Mouse (Mus musculus) liver, embryonic 12.5 days (tissue): Measurements from ENCODE around the gene Ccdc8. TPM values are rescaled to one million over a fixed set of nuclear protein-coding genes. Genes with fewer than 3 reads are reported as not detected.
A peak's percentile ranks its signal among the peaks of the same experiment; 100 is the strongest.

Source experiments
- ATAC-seq: fragments of 200-750 bp; cut with Nextera tagmentation; 2 replicates; pipeline ENCODE4 v1.8.0; 2017; ENCODE audit warnings: moderate number of reproducible peaks, mild to moderate bottlenecking, moderate library complexity
- H3K27ac ChIP-seq: fragments of 300-500 bp; sonication (generic); 2 replicates; pipeline ENCODE4 v1.5.1; 2016; ENCODE audit warnings: mild to moderate bottlenecking
- H3K27me3 ChIP-seq: fragments of 300-500 bp; sonication (generic); replicated peaks from 2 replicates; pipeline ENCODE4 v1.6.1; 2016; ENCODE audit warnings: mild to moderate bottlenecking, moderate library complexity
- H3K36me3 ChIP-seq: fragments of 300-500 bp; sonication (generic); 2 replicates; pipeline ENCODE4 v1.6.1; 2016; ENCODE audit warnings: mild to moderate bottlenecking, moderate library complexity
- H3K4me1 ChIP-seq: fragments of 300-500 bp; sonication (generic); 2 replicates; pipeline ENCODE4 v1.6.1; 2016
- H3K4me2 ChIP-seq: fragments of 300-500 bp; sonication (generic); 2 replicates; pipeline ENCODE4 v1.6.1; 2016; ENCODE audit warnings: mild to moderate bottlenecking, moderate library complexity
- H3K4me3 ChIP-seq: fragments of 300-500 bp; sonication (generic); 2 replicates; pipeline ENCODE4 v1.5.1; 2016; ENCODE audit warnings: mild to moderate bottlenecking, moderate library complexity
- H3K9ac ChIP-seq: fragments of 300-500 bp; sonication (generic); 2 replicates; pipeline ENCODE4 v1.6.1; 2016; ENCODE audit warnings: mild to moderate bottlenecking, moderate library complexity
- H3K9me3 ChIP-seq: fragments of 300-500 bp; sonication (generic); replicated peaks from 2 replicates; pipeline ENCODE4 v1.6.1; 2016; ENCODE audit warnings: mild to moderate bottlenecking, moderate library complexity
- WGBS: fragments of 180-500 bp; shearing (Covaris S2); methylation state at CpG from one replicate; pipeline ENCODE4 v1.1.7; 2016; ENCODE audit not compliant: insufficient replicate concordance; 5-methylcytosine and 5-hydroxymethylcytosine counted together
- polyA plus RNA-seq: library from polyadenylated mRNA; unstranded; fragments of >200 nt; fragmentation: Nextera tagmentation; extraction: Ambion mirVana; gene quantifications from 2 replicates; pipeline ENCODE4 v1.2.1, GENCODE M21; 2016

Gene Ccdc8
- polyA plus RNA-seq, 1 experiment from 2014 or later: 3.9 TPM

DNA sequence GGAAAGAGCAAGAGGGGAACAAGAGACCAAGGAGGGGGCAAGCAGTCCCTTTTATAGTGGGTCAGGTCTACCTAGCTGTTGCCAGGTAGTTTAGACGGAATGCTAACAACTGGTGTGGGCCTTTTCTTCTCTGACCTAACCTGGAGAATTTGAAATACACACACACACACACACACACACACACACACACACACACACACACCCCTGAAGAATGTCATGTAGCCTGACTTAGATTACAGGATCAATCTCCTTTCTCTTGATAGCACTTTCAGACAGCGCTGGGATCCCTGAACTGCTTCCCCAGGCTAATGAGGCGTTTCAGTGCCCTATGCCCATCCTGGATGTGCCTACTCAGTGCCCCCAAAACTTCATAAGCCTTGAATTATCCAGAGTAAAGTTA is 13.9 kb upstream of the Ccdc8 start:
- H3K4me2 ChIP-seq: peak overlapping the region; percentile 50
- WGBS: 71% methylated on average over 3 of the region's 3 CpGs
- no peaks in the 10 kb centered on the region for H3K27me3 ChIP-seq
- ATAC-seq: peak; percentile 41; the same call in 1 of the 2 replicates
- peak overlapping the region; percentile 55; the same call in 1 of the 2 replicates for H3K27ac ChIP-seq
- peaks cover 40% of the 10 kb centered on the region for H3K4me1 ChIP-seq
- H3K9ac ChIP-seq: peak overlapping the region; percentile 27; the same call in 1 of the 2 replicates
- H3K36me3 ChIP-seq: no peaks in the 10 kb centered on the region
- H3K9me3 ChIP-seq: no peaks in the 10 kb centered on the region
- no peak overlapping the region for H3K4me3 ChIP-seq

DNA sequence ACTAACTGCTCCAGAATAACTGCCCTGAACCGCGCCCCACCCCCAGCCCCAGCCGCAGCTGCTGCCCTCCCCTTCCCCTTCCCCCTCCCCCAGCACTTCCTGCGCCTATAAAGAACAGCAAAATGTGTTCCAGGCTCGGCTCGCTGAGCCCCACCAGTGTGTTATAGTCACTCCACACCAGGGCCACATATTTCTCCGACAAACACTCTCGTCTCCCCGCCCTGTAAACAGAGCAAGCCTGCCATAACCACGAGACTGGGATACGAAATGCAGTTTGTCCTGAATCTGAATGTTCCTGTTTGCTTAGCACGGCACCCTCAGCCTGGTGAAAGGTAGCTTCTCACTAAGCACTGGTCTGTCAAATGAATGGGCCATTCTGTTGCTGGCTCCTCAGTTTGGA is 12.2 kb upstream of the Ccdc8 start:
- H3K36me3 ChIP-seq: no peaks in the 10 kb centered on the region
- H3K9me3 ChIP-seq: no peaks in the 10 kb centered on the region
- H3K4me3 ChIP-seq: peak overlapping the region; percentile 40
- peak overlapping the region; percentile 80 for H3K27ac ChIP-seq
- ATAC-seq: peak; percentile 30; the same call in 1 of the 2 replicates
- H3K4me1 ChIP-seq: peaks cover 40% of the 10 kb centered on the region
- no peaks in the 10 kb centered on the region for H3K27me3 ChIP-seq
- peak overlapping the region; percentile 53 for H3K9ac ChIP-seq
- WGBS: 4% methylated on average over 12 of the region's 12 CpGs
- H3K4me2 ChIP-seq: peak overlapping the region; percentile 66

DNA sequence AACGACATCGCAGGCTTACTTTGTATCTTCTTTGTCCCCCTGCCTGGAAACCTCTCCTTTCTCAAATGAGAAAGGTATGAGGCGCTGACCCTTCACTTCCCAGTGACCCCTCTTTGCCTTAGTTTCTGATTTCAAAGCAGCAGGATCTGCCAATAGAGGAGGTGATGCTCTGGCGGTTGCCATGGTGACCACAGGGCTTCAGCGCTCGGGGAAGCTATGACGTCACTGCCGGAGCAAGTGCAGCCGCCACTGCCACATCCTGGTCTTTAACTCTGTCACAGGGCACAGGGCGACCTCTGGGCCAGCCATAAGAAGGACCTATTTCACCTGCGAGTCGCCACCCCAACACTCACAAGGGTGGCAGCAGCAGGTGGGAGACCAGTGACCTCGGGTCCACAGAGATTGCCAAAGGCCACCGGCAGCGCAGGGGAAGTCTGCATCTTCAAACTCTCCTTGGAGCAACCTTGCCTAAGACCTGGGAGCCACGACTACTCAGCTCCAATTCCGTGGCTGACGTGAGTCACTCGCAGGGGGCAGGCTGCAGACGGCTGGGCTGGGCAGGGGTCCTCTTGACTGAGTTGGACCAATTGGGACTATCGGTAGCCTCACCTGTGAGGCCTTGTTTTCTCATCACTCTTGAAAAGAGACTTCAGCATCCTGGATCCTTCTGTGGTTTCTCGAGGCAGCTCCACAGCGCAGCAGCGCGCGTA is 9.5 kb upstream of the Ccdc8 start, which contains the start of gene Gm42372:
Gm42372 (plus strand) TSS at position 228 of the 710 bp plus-strand sequence.
- Histone ChIP-seq H3K36me3 (no peaks in the 10 kb centered on the region), H3K4me2 (0 out of 2 replicates have a peak within 1 kb of the TSS, but pooled peaks have one; percentile 19), H3K27ac (no peak within 1 kb of the TSS), H3K4me1 (peaks cover 31% of the 10 kb centered on the region), H3K27me3 (no peaks in the 10 kb centered on the region), H3K9me3 (no peaks in the 10 kb centered on the region), H3K4me3 (no peak within 1 kb of the TSS), H3K9ac (no peak within 1 kb of the TSS)
- whole genome bisulfite sequencing: 33% methylated on average over 26 of the region's 26 CpGs
- ATAC-seq: no peak

DNA sequence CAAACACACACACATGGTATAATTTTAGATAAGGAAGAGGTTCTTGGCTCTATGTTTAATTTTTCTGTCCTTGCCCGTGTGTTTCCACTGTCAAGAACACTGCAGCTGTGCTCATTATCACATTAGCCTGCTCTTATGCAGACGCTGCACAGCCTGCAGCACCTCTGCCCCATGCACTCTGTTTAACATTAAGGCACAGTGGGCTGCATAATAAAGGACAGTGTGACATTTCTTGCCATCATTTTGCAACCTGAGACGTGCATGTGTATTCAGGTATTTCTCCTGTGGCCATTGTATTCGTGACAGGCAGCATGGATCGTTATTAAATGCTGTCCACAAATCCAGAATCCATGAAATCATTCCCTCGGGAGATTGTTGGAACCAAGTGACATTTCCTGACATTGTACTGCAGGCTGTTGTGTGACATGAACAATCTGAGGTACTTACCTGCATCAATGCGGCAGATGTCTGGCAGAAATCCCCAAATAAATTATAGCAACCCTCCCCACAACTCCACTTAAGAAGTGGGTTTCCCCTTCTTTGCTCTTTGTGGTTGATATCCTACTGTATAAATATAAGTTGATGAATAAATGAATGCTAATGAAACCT is 4.9 kb upstream of the Ccdc8 start:
- no peak overlapping the region for H3K9ac ChIP-seq
- H3K27ac ChIP-seq: no peak overlapping the region
- H3K4me1 ChIP-seq: peaks cover 33% of the 10 kb centered on the region
- H3K4me3 ChIP-seq: no peak overlapping the region
- WGBS: 65% methylated on average over 7 of the region's 7 CpGs
- no peaks in the 10 kb centered on the region for H3K27me3 ChIP-seq
- ATAC-seq: no peak
- H3K9me3 ChIP-seq: no peaks in the 10 kb centered on the region
- H3K36me3 ChIP-seq: no peaks in the 10 kb centered on the region
- no peak overlapping the region for H3K4me2 ChIP-seq

- Histone ChIP-seq H3K4me2 (no peak overlapping the region), H3K27ac (no peak overlapping the region), H3K27me3 (no peaks in the 10 kb centered on the region), H3K9ac (no peak overlapping the region), H3K4me1 (peaks cover 33% of the 10 kb centered on the region), H3K9me3 (no peaks in the 10 kb centered on the region), H3K36me3 (no peaks in the 10 kb centered on the region), H3K4me3 (no peak overlapping the region)
- ATAC-seq: no peak
- WGBS: 75% methylated on average over 3 of the region's 3 CpGs
Measured at GRCm38 (mm10) chr7:16988405-16988804, 4.1 kb upstream of the Ccdc8 start.

DNA sequence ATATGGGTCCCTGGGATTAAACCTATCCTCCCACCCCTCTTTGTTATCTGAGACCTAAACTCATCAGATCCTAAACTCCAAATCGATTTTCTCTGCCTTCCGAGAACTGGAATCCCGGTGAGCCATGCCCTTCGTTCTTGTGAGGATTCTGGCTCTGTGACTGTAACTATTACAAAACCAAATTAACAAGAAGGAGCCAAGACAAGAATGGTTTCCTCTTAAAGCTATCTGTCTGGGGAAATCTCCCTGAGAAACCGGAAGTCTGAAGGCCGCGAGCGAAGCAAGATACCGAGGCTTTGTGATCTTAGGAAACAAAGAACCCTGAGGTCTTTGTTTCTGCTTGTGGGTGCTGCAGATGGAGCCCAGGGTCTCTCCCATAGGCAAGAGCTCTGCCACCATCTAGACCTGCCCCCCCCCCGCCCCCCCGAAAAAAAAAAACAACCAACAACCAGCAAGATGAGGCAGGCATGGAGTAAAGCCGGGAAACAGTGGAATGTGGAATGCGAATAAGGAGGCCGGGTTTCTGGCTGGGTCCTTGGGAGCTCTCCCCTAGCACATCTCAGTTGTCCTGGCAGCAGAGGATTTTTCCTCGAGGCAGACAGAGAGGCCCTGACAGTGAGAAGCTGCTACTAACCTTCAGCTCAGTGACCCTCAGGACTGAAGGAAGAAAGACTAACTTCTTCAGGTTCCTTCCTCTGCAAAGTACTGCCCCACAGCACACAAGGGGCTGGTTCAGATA is 2.3 kb upstream of the Ccdc8 start:
- Histone ChIP-seq H3K9ac (peak overlapping the region; percentile 35; the same call in 1 of the 2 replicates), H3K36me3 (no peaks in the 10 kb centered on the region), H3K27me3 (peaks cover 11% of the 10 kb centered on the region), H3K4me1 (peaks cover 51% of the 10 kb centered on the region), H3K4me2 (peak overlapping the region; percentile 45), H3K27ac (peak overlapping the region; percentile 69), H3K9me3 (no peaks in the 10 kb centered on the region), H3K4me3 (no peak overlapping the region)
- no peak for ATAC-seq
- 15% methylated on average over 15 of the region's 15 CpGs for WGBS

DNA sequence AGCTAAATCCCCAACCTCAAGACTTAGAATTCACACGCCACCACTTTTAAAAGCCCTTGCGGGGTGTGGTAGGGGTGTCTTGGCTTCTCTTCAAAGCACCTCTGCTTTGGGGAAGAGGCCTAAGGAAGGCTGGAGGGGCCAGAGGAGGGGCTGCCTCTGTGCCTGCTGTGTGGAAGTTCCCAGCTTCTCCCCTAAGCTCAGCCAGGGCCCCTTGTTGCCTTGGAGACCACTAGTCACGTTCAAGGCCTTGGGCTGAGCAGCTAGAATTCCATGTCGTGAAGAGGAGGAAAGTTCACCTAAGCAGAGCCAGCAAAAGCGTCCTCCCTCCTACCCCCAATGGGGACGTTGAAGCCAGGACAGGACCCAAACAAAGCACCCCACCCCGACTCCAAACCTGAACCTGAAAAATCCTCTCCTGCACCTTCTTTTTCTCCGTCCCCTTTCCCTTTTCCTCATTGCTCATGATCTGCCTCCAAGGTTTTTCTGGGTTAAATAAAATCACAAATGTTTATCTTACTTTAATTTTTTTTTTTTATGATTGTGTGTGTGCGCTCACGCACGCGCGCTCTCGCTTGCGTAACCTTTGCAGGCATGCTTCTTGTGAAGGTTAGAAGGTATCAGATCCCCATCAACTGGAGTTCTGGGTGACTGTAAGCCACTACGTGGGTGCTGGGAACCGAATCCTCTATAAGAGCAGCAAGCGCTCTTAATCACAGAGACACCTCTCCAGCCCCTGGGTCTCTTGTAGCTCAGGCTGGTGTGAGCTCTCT is 642 bp upstream of the Ccdc8 start:
- no peaks in the 10 kb centered on the region for H3K9me3 ChIP-seq
- ATAC-seq: no peak
- peaks cover 16% of the 10 kb centered on the region for H3K27me3 ChIP-seq
- H3K36me3 ChIP-seq: 0 out of 2 replicates have a peak, but pooled peaks cover 4% of the 10 kb centered on the region
- H3K9ac ChIP-seq: no peak overlapping the region
- 60% methylated on average over 18 of the region's 18 CpGs for WGBS
- H3K4me3 ChIP-seq: no peak overlapping the region
- H3K4me2 ChIP-seq: peak overlapping the region; percentile 5; the same call in 1 of the 2 replicates
- peak overlapping the region; percentile 27 for H3K27ac ChIP-seq
- H3K4me1 ChIP-seq: peaks cover 64% of the 10 kb centered on the region

DNA sequence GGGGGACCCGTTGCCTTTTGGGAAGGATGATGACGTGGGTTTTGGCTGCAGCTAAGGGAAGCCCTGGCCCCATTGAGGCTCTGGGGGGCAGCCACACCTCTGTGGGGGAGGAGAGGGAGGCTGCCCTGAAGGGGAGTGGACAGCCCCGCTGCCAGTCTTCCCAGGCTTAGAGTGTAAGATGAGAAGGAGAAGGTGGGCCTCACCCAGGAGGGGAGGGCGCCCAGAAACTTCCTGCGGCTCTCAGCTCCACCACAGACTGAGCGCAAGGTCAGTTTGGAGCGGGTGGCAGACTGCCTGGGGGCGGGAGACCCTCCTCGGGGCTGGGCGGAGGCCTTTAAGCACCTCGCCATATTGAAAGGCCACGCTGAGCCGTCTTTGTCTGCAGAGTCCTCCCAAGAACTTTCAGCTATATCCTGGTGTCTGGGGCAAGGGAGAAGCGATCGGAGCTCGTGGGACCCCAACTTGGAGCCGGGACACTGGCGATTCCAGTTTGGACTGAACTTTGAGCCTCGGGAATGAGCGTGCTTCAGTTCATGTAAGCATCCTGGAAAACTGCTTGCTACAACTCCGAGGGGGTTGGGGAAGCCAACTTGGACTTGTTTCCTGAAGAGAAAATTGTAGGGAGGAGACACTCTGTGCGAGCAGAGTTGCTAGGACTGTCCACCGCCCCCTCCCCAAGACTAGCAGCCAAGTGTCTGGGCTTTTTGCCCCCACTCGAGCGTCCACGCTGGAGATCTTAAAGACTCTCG is 1.3 kb downstream of the Ccdc8 start:
- Histone ChIP-seq H3K27ac (peak overlapping the region; percentile 58; the same call in 1 of the 2 replicates), H3K4me3 (peak overlapping the region; percentile 60), H3K9me3 (no peaks in the 10 kb centered on the region), H3K4me1 (peaks cover 78% of the 10 kb centered on the region), H3K36me3 (peaks cover 20% of the 10 kb centered on the region), H3K9ac (peak overlapping the region; percentile 65), H3K4me2 (peak overlapping the region; percentile 69), H3K27me3 (peaks cover 16% of the 10 kb centered on the region)
- 3% methylated on average over 26 of the region's 27 CpGs for WGBS
- peak; percentile 83 for ATAC-seq

GRCm38 (mm10) chr7:16994400-16994799 is 1.9 kb downstream of the Ccdc8 start:
- H3K9me3 ChIP-seq: no peaks in the 10 kb centered on the region
- peaks cover 84% of the 10 kb centered on the region for H3K4me1 ChIP-seq
- peak overlapping the region; percentile 69 for H3K4me2 ChIP-seq
- H3K27me3 ChIP-seq: peaks cover 16% of the 10 kb centered on the region
- 8% methylated on average over 20 of the region's 20 CpGs for WGBS
- H3K36me3 ChIP-seq: peaks cover 20% of the 10 kb centered on the region
- H3K4me3 ChIP-seq: peak overlapping the region; percentile 60
- peak overlapping the region; percentile 65 for H3K9ac ChIP-seq
- no peak for ATAC-seq
- 0 out of 2 replicates have a peak overlapping the region, but pooled peaks have one; percentile 58 for H3K27ac ChIP-seq

- peak overlapping the region; percentile 69 for H3K4me2 ChIP-seq
- no peak for ATAC-seq
- H3K27ac ChIP-seq: no peak overlapping the region
- H3K9ac ChIP-seq: 0 out of 2 replicates have a peak overlapping the region, but pooled peaks have one; percentile 65
- H3K4me1 ChIP-seq: peaks cover 80% of the 10 kb centered on the region
- no peaks in the 10 kb centered on the region for H3K9me3 ChIP-seq
- peaks cover 24% of the 10 kb centered on the region for H3K36me3 ChIP-seq
- H3K4me3 ChIP-seq: peak overlapping the region; percentile 60
- peaks cover 16% of the 10 kb centered on the region for H3K27me3 ChIP-seq
- 80% methylated on average over 4 of the region's 4 CpGs for WGBS
Measured at GRCm38 (mm10) chr7:16995345-16995744, 2.8 kb downstream of the Ccdc8 start.
